Mouse (Mus musculus) ES-Bruce4 (cell line): ENCODE results near the gene Fbxo47.

ENCODE experiments used
- CTCF ChIP-seq: IDR thresholded peaks from one replicate; pipeline ENCODE4 v1.8.1; 2011; ENCODE audit warnings: low read depth, low read length
- EP300 ChIP-seq: IDR thresholded peaks from 2 replicates; pipeline ENCODE4 v1.6.1; 2011; ENCODE audit warnings: low read depth, low read length; ENCODE audit not compliant: insufficient read depth
- POLR2A ChIP-seq: IDR thresholded peaks from one replicate; pipeline ENCODE4 v1.8.1; 2011; ENCODE audit warnings: low read length; ENCODE audit not compliant: insufficient read depth

- no peak for TF ChIP-seq EP300
- no peak for TF ChIP-seq CTCF
- TF ChIP-seq POLR2A: no peak
Observed at GRCm38 (mm10) chr11:97866091-97866888, 17.7 kb downstream of the Fbxo47 start.
